Mouse (Mus musculus): ENCODE data around the gene St8sia2.

St8sia2 gene

GRCm38 (mm10) chr7:73890891-73891610 lies 122.4 kb downstream of the St8sia2 start:
- ATAC-seq (ENCODE audit: insufficient number of reproducible peaks, low FRiP score, low TSS enrichment): no peak

GRCm38 (mm10) chr7:73890466-73890865 lies 123.0 kb downstream of the St8sia2 start:
- ATAC-seq (ENCODE audit: insufficient number of reproducible peaks, low FRiP score, low TSS enrichment): no peak

All from cerebellum, adult (tissue).